Mouse (Mus musculus) left cerebral cortex, adult 2 months (tissue): ENCODE results near the gene Kctd2. TPM values are rescaled to one million over a fixed set of nuclear protein-coding genes. Genes with fewer than 3 reads are reported as not detected.
"Not testable (repeated sequence)": the region's sequence is repeated elsewhere in the genome, so short reads cannot be mapped to it uniquely, and the experiment has no call there.

Experiments
- DNase-seq, 2 experiments: peaks; one replicate each; pipeline ENCODE4 v3.0.0; 2021 to 2022; ENCODE audit warnings: low spot score in 2 of 2, mixed read lengths in 1 of 2; ENCODE audit errors: extremely low spot score in 1 of 2
- H3K27ac ChIP-seq: fragments of 200-600 bp; 2 replicates; pipeline ENCODE4 v1.8.1; 2022
- H3K4me3 ChIP-seq: fragments of 200-600 bp; 2 replicates; pipeline ENCODE4 v1.8.1; 2022
- CTCF ChIP-seq: fragments of 200-600 bp; IDR thresholded peaks from 2 replicates; pipeline ENCODE4 v1.8.1; 2022; ENCODE audit warnings: antibody characterized with exemption, mild to moderate bottlenecking, moderate library complexity
- intact Hi-C: fragments of 180-260 bp; cut with DNase I; formaldehyde crosslinking; loops from one replicate; pipeline ENCODE4 v1.15.1; 2025
- microRNA-seq, 2 experiments: library from miRNA; unstranded; fragments of <30 nt; microRNA quantifications; one replicate each; pipeline ENCODE4 v1.2.0; 2021
- total RNA-seq, 2 experiments: library from RNA; stranded (reverse); gene quantifications; 2 replicates each; pipeline ENCODE4 v1.2.3; 2021

Gene Kctd2
- total RNA-seq, 2 experiments from 2014 or later = 72.4 to 76.2 TPM

- intact Hi-C loops = no loop called here
- TF ChIP-seq CTCF = no peak
- DNase-seq = no peak
- no peak within 1 kb of the TSS for H3K27ac ChIP-seq
- H3K4me3 ChIP-seq = no peak within 1 kb of the TSS
Measured at GRCm38 (mm10) chr11:115462243-115462891, 42.4 kb downstream of the Kctd2 start, which contains the start of gene Slc16a5. Gene Slc16a5 (plus strand): TSS chr11:115462474.

DNA sequence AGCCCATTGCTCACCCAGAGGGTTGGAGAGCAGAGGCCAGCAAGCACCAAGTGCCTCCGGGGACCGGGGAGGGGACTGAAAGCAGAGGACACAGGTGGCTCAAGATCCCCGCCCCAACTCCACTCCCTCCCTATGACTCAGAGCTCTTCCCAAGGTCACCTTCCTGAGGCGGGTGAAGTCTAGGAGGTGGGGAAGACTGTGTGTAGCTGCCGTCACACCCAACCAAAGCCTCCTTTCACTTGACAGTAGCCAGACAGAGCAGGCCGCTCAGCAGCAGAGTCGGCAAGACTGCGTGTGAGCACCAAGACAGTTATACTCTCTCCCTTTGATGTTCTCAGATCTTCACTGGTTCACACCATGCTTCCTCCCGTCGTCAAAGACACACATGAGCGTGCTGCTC lies 43.5 kb downstream of the Kctd2 start:
- no peak for DNase-seq
- H3K27ac ChIP-seq = no peak overlapping the region
- intact Hi-C loops = no loop called here
- H3K4me3 ChIP-seq = no peak overlapping the region
- TF ChIP-seq CTCF = no peak

GRCm38 (mm10) chr11:115464851-115465250 lies 44.9 kb downstream of the Kctd2 start:
- intact Hi-C loops = no loop called here
- H3K4me3 ChIP-seq = no peak overlapping the region
- no peak for DNase-seq
- TF ChIP-seq CTCF = no peak
- no peak overlapping the region for H3K27ac ChIP-seq

DNA sequence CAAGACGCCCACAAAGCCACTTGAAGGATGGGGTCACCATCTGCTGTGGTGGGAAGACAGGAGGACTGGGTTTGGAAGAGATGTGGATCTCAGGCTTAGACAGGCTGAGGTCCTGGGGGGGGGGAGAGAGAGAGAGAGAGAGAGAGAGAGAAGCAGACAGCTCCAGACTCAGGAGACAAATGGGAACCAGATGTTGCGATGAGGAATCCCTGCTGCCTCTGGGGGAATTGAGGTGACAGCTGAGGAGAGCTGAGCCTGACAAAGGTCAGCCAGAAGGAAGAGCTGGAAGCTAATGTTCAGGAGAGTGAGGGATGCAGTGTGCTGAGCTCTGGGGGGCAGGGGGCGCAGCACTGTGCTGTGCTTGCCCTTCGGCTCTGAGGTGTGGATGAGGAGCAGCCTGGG lies 47.3 kb downstream of the Kctd2 start:
- Histone ChIP-seq H3K4me3 (no peak overlapping the region), H3K27ac (no peak overlapping the region)
- DNase-seq = no peak
- no peak for TF ChIP-seq CTCF
- intact Hi-C loops = no loop called here

- no peak for DNase-seq
- no peak overlapping the region for H3K27ac ChIP-seq
- intact Hi-C loops = no loop called here
- no peak overlapping the region for H3K4me3 ChIP-seq
- no peak for TF ChIP-seq CTCF
Measured at GRCm38 (mm10) chr11:115472183-115472582, 52.3 kb downstream of the Kctd2 start.

DNA sequence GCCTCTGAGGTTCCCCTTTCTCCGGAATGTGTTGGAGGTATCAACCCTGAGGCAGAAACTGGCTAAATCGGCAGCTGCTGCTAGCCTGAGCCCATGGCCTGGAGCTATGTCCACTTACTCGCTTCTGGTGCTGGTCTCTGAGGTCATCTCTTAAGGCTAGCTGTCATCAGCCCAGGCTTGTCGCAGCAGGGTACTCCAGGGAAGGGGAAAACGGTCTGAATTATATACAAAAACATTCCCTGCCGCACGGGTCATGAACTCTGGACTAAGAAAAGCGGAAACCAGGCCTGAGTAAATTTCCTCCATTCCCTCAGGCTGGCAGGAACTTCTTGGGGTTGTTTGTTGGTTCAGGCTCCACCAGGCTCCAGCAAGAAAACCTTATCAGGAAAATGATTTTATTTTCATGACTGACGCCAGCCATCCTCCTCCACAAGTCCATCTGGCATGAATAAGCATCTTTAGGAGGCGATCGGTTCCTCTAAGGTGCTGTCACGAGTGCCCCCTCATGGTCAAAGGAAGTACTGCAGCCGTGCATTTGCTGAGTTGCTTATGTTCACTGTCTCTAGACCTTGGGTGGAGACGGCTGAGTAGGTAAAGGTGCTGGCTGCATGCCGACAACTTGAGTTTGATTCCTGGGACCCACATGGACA lies 53.8 kb downstream of the Kctd2 start:
- no peak overlapping the region for H3K4me3 ChIP-seq
- intact Hi-C loops = loop anchor here (1.0 to 2.0 kb wide), 3 partner anchors 45 to 114 kb away; partner anchors contain the start of gene Kctd2
- TF ChIP-seq CTCF = no peak; the same call in none of the 2 replicates
- DNase-seq = peak; percentile 93 to 98
- peak overlapping the region; percentile 92 for H3K27ac ChIP-seq

DNA sequence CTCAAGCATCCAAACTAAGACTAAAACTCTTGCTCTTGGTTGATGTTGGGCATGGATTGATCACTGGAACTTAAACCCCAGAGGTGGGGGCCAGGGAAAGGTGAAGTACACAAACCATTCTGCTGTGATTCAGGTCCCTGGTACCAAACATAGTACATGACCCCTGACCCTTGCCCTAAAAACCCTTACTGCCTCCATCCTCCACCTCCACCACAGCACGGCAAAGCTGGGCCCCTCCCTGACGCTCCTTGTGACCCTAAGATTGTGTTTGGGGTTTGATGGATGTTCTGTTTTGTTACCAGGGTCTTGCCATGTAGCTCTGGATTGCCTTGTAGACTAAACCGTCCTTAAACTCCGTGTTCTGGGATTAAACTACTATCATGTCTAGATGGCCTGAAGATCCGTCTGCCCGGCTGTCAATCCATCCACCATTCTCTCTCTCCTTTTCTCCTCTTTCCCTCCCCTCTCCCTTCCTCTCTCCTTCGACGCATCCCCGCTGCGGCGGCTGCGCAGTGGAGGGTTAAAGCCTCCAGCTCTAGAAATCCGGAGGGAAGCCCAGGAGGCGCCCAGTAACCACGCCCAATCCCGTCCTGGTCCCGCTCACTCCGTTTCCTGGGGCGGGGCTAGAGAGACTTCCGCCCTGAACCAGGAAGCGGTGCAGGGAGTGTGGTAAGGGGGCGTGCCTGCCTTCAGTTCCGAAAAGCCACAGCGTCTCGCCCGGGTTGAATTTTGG lies 55.3 kb downstream of the Kctd2 start, which contains the start of gene Armc7:
TSS of gene Armc7 (plus strand) at position 643 of the 733 bp plus-strand sequence.
- peak; percentile 93 for DNase-seq

GRCm38 (mm10) chr11:115475758-115476237 lies 55.9 kb downstream of the Kctd2 start:
- Histone ChIP-seq H3K4me3 (peak overlapping the region; percentile 60), H3K27ac (peak overlapping the region; percentile 59; the same call in 1 of the 2 replicates)
- intact Hi-C loops = loop anchor here (2.0 kb wide), 1 partner anchor 55 kb away; the partner anchor contains the start of gene Kctd2
- DNase-seq = no peak
- no peak for TF ChIP-seq CTCF

More for the DNA sequence above, 55.3 kb downstream of the Kctd2 start, which contains the start of gene Armc7:
- Histone ChIP-seq H3K4me3 (peak within 1 kb of the TSS; percentile 60), H3K27ac (peak within 1 kb of the TSS; percentile 92)
- intact Hi-C loops = loop anchor here (2.0 kb wide), 1 partner anchor 54 kb away; the partner anchor contains the start of gene Kctd2
- TF ChIP-seq CTCF = no peak

DNA sequence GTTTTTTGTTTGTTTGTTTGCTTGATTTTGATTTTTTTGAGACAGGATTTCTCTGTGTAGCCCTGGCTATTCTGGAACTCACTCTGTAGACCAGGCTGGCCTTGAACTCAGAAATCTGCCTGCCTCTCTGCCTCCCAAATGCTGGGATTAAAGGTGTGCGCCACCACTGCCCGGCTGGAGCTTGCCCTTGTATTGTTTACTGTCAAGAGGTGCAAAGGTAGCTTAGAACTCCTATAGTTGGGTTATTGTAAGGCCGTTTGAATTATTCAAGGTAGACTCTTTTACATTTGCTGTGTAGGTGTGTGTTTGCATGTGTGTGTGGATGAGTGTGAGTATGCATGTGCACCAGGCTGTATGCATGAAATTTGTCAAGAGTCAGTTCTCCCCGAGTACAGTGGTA lies 56.7 kb downstream of the Kctd2 start:
- intact Hi-C loops = not testable (repeated sequence)

DNA sequence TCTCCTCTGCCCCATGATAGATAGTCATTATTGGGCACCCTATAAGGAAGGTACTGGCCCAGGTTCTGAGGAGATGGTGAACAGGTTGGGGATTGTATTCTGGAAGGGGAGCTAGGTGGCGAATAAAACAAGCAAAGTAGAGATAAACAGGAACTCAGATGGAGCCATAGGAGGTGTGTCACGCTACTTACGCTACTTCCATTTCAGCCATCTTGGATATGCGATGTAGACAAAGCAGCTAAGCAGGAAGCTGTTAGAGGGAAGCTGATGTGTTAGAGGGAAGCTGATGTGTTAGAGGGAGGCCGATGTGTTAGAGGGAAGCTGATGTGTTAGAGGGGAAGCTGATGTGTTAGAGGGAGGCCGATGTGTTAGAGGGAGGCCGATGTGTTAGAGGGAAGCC lies 57.5 kb downstream of the Kctd2 start:
- H3K4me3 ChIP-seq, H3K27ac ChIP-seq, DNase-seq, intact Hi-C loops: not testable (repeated sequence)

More for the DNA sequence above, 56.7 kb downstream of the Kctd2 start:
- not testable (repeated sequence) for DNase-seq, H3K27ac ChIP-seq
- H3K4me3 ChIP-seq = peak overlapping the region; percentile 60; the same call in 1 of the 2 replicates

DNA sequence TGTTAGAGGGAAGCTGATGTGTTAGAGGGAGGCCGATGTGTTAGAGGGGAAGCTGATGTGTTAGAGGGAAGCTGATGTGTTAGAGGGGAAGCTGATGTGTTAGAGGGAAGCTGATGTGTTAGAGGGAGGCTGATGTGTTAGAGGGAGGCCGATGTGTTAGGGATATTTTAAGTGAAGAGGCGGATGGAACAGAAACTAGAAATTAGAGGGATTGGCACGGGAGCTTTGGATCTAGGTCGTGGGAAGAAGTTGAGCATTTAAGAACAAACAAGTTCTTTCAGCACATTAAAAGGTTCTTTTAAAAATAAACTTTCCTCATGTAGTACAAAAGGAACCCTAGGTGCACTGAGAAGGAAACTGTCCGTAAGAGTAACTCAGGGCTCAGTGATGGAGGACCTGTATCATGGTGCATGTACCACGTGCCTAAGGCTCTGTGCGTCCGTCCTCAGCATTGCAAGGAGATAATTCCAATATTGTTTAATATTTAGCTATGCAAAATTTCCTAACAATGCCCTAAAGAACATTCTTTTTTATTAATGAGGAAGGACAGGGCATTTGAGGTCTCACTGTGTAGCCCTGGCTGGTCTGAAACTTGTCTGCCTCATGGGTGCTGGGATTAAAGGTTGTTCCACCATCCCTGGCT lies 58.5 kb downstream of the Kctd2 start:
- no peak for TF ChIP-seq CTCF
- Histone ChIP-seq H3K27ac (peak overlapping the region; percentile 21; the same call in 1 of the 2 replicates), H3K4me3 (no peak overlapping the region)
- intact Hi-C loops = no loop called here
- no peak for DNase-seq

Small RNAs within 50 kb of the gene (microRNA-seq; reads per million reads assigned to microRNA genes)
- 0 to 0.24 reads per million in 2 experiments for gene Mir3968

Other genes starting within 250 kb of the Kctd2 start
- 10 to 100 TPM; 16.2 to 16.8 TPM for gene Tmem104, start 232.6 kb upstream of the Kctd2 start, total RNA-seq
- gene Nat9, start 232.3 kb upstream of the Kctd2 start, total RNA-seq = 10 to 100 TPM; 23.1 to 25.6 TPM
- gene Grin2c, start 152.9 kb upstream of the Kctd2 start, total RNA-seq = 10 to 100 TPM; 37.4 to 40.0 TPM
- gene Fdxr, start 143.1 kb upstream of the Kctd2 start, total RNA-seq = 10 to 100 TPM; 15.9 to 17.9 TPM
- gene Fads6, start 122.5 kb upstream of the Kctd2 start, total RNA-seq = 10 to 100 TPM; 11.4 to 13.5 TPM
- 1 to 10 TPM; 1.4 to 2.7 TPM for gene Otop2, start 113.0 kb upstream of the Kctd2 start, total RNA-seq
- under 1 TPM; 0.36 to 0.44 TPM for gene Ush1g, start 98.1 kb upstream of the Kctd2 start, total RNA-seq
- not detected for gene Otop3, start 85.4 kb upstream of the Kctd2 start, total RNA-seq
- 100 to 1,000 TPM; 117 to 121 TPM for gene Hid1, start 52.4 kb upstream of the Kctd2 start, total RNA-seq
- gene Cdr2l, start 38.2 kb upstream of the Kctd2 start, total RNA-seq = 10 to 100 TPM; 25.0 to 26.4 TPM
- gene Mrpl58, start 16.4 kb upstream of the Kctd2 start, total RNA-seq = 100 to 1,000 TPM; 113 to 118 TPM
- gene Atp5h, start 166 bp upstream of the Kctd2 start, total RNA-seq = 100 to 1,000 TPM; 436 to 465 TPM
- under 1 TPM in 1 of 2 experiments, not detected in 1; 0.16 TPM for gene Trim80, start 20.4 kb downstream of the Kctd2 start, total RNA-seq
- not detected for gene Slc16a5, start 42.3 kb downstream of the Kctd2 start, total RNA-seq
- 10 to 100 TPM; 11.9 to 18.0 TPM for gene Armc7, start 55.5 kb downstream of the Kctd2 start, total RNA-seq
- 10 to 100 TPM; 57.6 to 67.2 TPM for gene Nt5c, start 71.7 kb downstream of the Kctd2 start, total RNA-seq
- 100 to 1,000 TPM; 158 to 161 TPM for gene Jpt1, start 94.3 kb downstream of the Kctd2 start, total RNA-seq
- gene Sumo2, start 116.1 kb downstream of the Kctd2 start, total RNA-seq = 100 to 1,000 TPM; 274 TPM
- gene Nup85, start 144.3 kb downstream of the Kctd2 start, total RNA-seq = 10 to 100 TPM; 48.3 to 52.7 TPM
- gene Mrps7, start 183.8 kb downstream of the Kctd2 start, total RNA-seq = 10 to 100 TPM; 51.5 to 51.7 TPM
- gene Gga3, start 183.9 kb downstream of the Kctd2 start, total RNA-seq = 10 to 100 TPM; 83.9 to 95.1 TPM
- gene Mif4gd, start 192.8 kb downstream of the Kctd2 start, total RNA-seq = 10 to 100 TPM; 15.6 to 16.0 TPM
- gene Slc25a19, start 208.2 kb downstream of the Kctd2 start, total RNA-seq = 10 to 100 TPM; 57.2 to 59.5 TPM